Mouse (Mus musculus) heart, adult 2 months (tissue): ENCODE results near the gene Tgfbr2. TPM values are rescaled to one million over a fixed set of nuclear protein-coding genes. Genes with fewer than 3 reads are reported as not detected.
"Not testable (repeated sequence)": the region's sequence is repeated elsewhere in the genome, so short reads cannot be mapped to it uniquely, and the experiment has no call there.

Experiments
- DNase-seq, 2 experiments: peaks; one replicate each; pipeline ENCODE4 v3.0.0; 2021
- H3K27ac ChIP-seq: fragments of 200-600 bp; 2 replicates; pipeline ENCODE4 v1.8.1; 2022
- H3K27me3 ChIP-seq: fragments of 200-500 bp; 2 replicates; pipeline ENCODE4 v1.6.1; 2012; ENCODE audit warnings: mild to moderate bottlenecking, low read length, inconsistent platforms, mixed read lengths; ENCODE audit not compliant: control insufficient read depth, insufficient read depth
- H3K36me3 ChIP-seq: fragments of 200-500 bp; 2 replicates; pipeline ENCODE4 v1.6.1; 2012; ENCODE audit warnings: low read length, inconsistent platforms; ENCODE audit not compliant: control insufficient read depth, insufficient read depth
- H3K4me1 ChIP-seq: fragments of 200-500 bp; 2 replicates; pipeline ENCODE4 v1.6.1; 2011; ENCODE audit warnings: low read length; ENCODE audit not compliant: control insufficient read depth, insufficient read depth
- H3K4me3 ChIP-seq: fragments of 200-600 bp; 2 replicates; pipeline ENCODE4 v1.8.1; 2022
- H3K79me2 ChIP-seq: fragments of 200-500 bp; replicated peaks from 2 replicates; pipeline ENCODE4 v1.6.1; 2012; ENCODE audit warnings: mild to moderate bottlenecking, inconsistent platforms, low read length, moderate library complexity, mixed read lengths; ENCODE audit not compliant: control insufficient read depth, insufficient read depth
- H3K9ac ChIP-seq: fragments of 200-500 bp; 2 replicates; pipeline ENCODE4 v1.6.1; 2012; ENCODE audit warnings: low read depth, mild to moderate bottlenecking, control low read depth, inconsistent platforms, low read length, mixed read lengths
- CTCF ChIP-seq: fragments of 200-600 bp; IDR thresholded peaks from 2 replicates; pipeline ENCODE4 v1.8.1; 2022; ENCODE audit warnings: antibody characterized with exemption, mild to moderate bottlenecking, moderate library complexity
- EP300 ChIP-seq: fragments of 200-500 bp; IDR thresholded peaks from 2 replicates; pipeline ENCODE4 v1.6.1; 2011; ENCODE audit warnings: low read depth, low read length, control low read depth; ENCODE audit not compliant: insufficient read depth
- POLR2A ChIP-seq: fragments of 200-500 bp; IDR thresholded peaks from 2 replicates; pipeline ENCODE4 v1.6.1; 2011; ENCODE audit warnings: mild to moderate bottlenecking, low read depth, low read length, control low read depth; ENCODE audit not compliant: insufficient read depth
- WGBS: fragments of 180-500 bp; shearing (Covaris S2); methylation state at CpG from one replicate; pipeline ENCODE4 v1.1.7; 2018; 5-methylcytosine and 5-hydroxymethylcytosine counted together
- intact Hi-C: fragments of 180-260 bp; cut with DNase I; formaldehyde crosslinking; loops from one replicate; pipeline ENCODE4 v1.15.1; 2025
- polyA plus RNA-seq: library from polyadenylated mRNA; depleted of rRNA; stranded (reverse); fragments of >200 nt; gene quantifications from 2 replicates; pipeline ENCODE4 v1.2.3, GENCODE M21; 2012
- total RNA-seq, 2 experiments: library from RNA; stranded (reverse); gene quantifications; 2 replicates each; pipeline ENCODE4 v1.2.3; 2021

Tgfbr2 gene
- total and polyA plus RNA-seq, 3 experiments = 23.8 to 36.3 (median 32.5) TPM

GRCm38 (mm10) chr9:116081781-116082180, 93.4 kb downstream of the Tgfbr2 start:
- Histone ChIP-seq H3K9ac (no peak overlapping the region), H3K27ac (no peak overlapping the region), H3K4me3 (no peak overlapping the region), H3K4me1 (peaks cover 2% of the 10 kb centered on the region), H3K36me3 (no peaks in the 10 kb centered on the region), H3K79me2 (no peaks in the 10 kb centered on the region), H3K27me3 (no peaks in the 10 kb centered on the region)
- intact Hi-C loops = no loop called here
- 85% methylated on average over 4 of the region's 4 CpGs for WGBS
- TF ChIP-seq CTCF = no peak
- TF ChIP-seq EP300 = no peak
- no peak for TF ChIP-seq POLR2A
- DNase-seq = no peak

- no peak for DNase-seq
- Histone ChIP-seq H3K79me2 (no peaks in the 10 kb centered on the region), H3K27me3 (no peaks in the 10 kb centered on the region), H3K27ac (no peak overlapping the region), H3K36me3 (no peaks in the 10 kb centered on the region), H3K4me3 (no peak overlapping the region), H3K4me1 (no peaks in the 10 kb centered on the region), H3K9ac (no peak overlapping the region)
- 77% methylated on average over 2 of the region's 2 CpGs for WGBS
- TF ChIP-seq CTCF (no peak), POLR2A (no peak), EP300 (no peak)
- intact Hi-C loops = no loop called here
Observed at GRCm38 (mm10) chr9:116077419-116077818, 97.7 kb downstream of the Tgfbr2 start.

GRCm38 (mm10) chr9:116076946-116077345, 98.2 kb downstream of the Tgfbr2 start:
- DNase-seq = peak in 1 of 2 experiments; percentile 8
- no peak overlapping the region for H3K9ac ChIP-seq
- no peaks in the 10 kb centered on the region for H3K27me3 ChIP-seq
- no peaks in the 10 kb centered on the region for H3K79me2 ChIP-seq
- no peak overlapping the region for H3K27ac ChIP-seq
- TF ChIP-seq EP300 (no peak), CTCF (no peak), POLR2A (no peak)
- no peaks in the 10 kb centered on the region for H3K36me3 ChIP-seq
- intact Hi-C loops = no loop called here
- no peaks in the 10 kb centered on the region for H3K4me1 ChIP-seq
- WGBS = 61% methylated on average over 2 of the region's 2 CpGs
- H3K4me3 ChIP-seq = no peak overlapping the region

DNA sequence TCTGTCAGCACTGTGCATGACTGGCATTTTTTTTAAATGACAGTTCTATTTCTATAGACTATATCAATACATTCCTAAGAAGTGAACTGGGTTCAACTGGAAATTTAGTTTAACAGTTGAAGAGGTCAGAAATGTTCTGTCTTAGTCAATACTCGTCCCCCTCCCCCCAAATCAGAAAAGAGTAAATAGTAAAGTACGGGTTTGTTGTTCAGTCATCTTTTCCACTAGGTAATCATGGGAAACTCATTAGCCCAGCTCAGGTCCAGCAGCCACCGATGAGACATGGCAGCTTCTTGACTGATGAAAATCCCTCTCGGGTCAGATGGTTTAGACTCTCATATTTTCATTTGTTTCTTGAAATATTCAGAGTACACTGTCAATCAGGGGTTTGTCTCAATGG, 99.0 kb downstream of the Tgfbr2 start:
- 81% methylated on average over 4 of the region's 4 CpGs for WGBS
- no peak overlapping the region for H3K4me3 ChIP-seq
- H3K79me2 ChIP-seq = no peaks in the 10 kb centered on the region
- H3K36me3 ChIP-seq = no peaks in the 10 kb centered on the region
- H3K4me1 ChIP-seq = no peaks in the 10 kb centered on the region
- TF ChIP-seq POLR2A (no peak), EP300 (no peak), CTCF (no peak)
- H3K9ac ChIP-seq = no peak overlapping the region
- no peak for DNase-seq
- no peaks in the 10 kb centered on the region for H3K27me3 ChIP-seq
- intact Hi-C loops = no loop called here
- H3K27ac ChIP-seq = no peak overlapping the region

DNA sequence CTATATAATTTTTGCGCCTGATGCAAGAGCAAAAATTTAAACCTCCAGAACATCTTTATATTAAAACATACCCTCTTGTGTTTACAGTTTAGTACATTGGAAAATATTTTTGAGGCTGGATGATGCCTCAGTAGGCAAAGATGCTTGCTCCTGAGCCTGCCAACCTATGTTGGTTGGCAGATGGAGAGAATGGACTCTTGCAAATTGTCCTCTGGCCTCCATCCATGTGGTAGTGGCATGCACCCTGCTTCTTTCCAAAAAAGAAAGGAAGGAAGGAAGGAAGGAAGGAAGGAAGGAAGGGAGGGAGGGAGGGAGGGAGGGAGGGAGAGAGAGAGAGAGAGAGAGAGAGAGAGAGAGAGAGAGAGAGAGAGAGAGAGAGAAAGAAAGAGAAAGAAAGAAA, 103.6 kb downstream of the Tgfbr2 start:
- intact Hi-C loops, H3K4me1 ChIP-seq, DNase-seq, H3K79me2 ChIP-seq, H3K9ac ChIP-seq, H3K27ac ChIP-seq, H3K27me3 ChIP-seq, H3K36me3 ChIP-seq, H3K4me3 ChIP-seq: not testable (repeated sequence)
- WGBS = 98% methylated on average over 1 of the region's 1 CpGs

- Histone ChIP-seq H3K27ac (no peak overlapping the region), H3K79me2 (no peaks in the 10 kb centered on the region), H3K4me3 (no peak overlapping the region), H3K4me1 (no peaks in the 10 kb centered on the region), H3K36me3 (no peaks in the 10 kb centered on the region), H3K9ac (no peak overlapping the region), H3K27me3 (no peaks in the 10 kb centered on the region)
- intact Hi-C loops = loop anchor here (5.0 kb wide), 1 partner anchor 318 kb away; no protein-coding TSS in a partner anchor
- WGBS = 88% methylated on average over 17 of the region's 17 CpGs
- peak in 1 of 2 experiments; percentile 2 for DNase-seq
- TF ChIP-seq EP300 (no peak), CTCF (no peak), POLR2A (no peak)
Observed at GRCm38 (mm10) chr9:116064774-116065173, 110.4 kb downstream of the Tgfbr2 start.

DNA sequence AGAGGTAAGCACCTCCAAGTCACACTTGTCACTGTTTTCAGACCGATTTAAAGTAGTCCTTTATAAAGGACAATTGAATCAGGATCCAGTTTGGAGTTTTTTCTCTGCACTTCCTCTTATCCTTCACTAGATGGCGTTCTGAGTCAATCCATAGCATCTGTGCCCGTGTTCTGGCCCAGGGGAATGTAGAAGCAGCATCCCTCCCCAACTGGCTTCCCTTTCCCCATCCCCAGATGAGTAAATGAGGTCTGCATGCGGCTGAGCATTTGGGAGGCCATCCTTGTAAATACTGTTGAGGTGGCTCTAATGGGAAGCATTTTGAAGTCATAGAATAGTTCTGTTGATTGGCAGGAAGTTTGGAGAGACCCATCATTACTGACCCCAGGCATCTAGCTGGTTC, 114.5 kb downstream of the Tgfbr2 start:
- Histone ChIP-seq H3K27ac (no peak overlapping the region), H3K36me3 (no peaks in the 10 kb centered on the region), H3K9ac (no peak overlapping the region), H3K79me2 (no peaks in the 10 kb centered on the region), H3K4me1 (peaks cover 2% of the 10 kb centered on the region), H3K27me3 (no peaks in the 10 kb centered on the region), H3K4me3 (no peak overlapping the region)
- no peak for TF ChIP-seq EP300
- peak; percentile 88 for TF ChIP-seq CTCF
- no peak for DNase-seq
- WGBS = 12% methylated on average over 4 of the region's 4 CpGs
- intact Hi-C loops = loop anchor here (2.0 to 5.0 kb wide), 2 partner anchors 322 to 492 kb away; no protein-coding TSS in a partner anchor
